Mouse (Mus musculus): ENCODE measurements around the gene Card11.

Gene Card11

DNA sequence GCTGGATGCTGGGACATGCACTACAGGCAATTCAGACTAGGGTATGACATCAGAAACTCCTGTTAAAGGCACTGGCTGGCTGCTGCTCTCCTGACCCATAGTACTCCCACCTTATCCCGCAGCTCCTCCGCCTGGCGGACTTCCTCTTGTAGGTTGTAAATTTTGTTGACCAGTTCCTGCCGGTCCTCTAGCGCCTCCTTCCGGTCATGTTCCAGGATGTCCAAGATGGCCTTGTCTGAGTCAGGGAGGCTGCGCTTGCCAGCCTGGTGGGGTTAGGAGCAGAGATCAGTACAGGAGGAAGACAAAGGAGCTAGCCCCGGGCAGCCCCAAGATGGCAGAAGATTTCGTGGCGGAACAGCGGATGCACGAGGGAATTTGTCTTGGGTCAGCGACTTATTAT is 99.5 kb downstream of the Card11 start:
- peak; percentile 43 for DNase-seq

GRCm38 (mm10) chr5:140891080-140891479 is 109.3 kb downstream of the Card11 start:
- DNase-seq = no peak

DNA sequence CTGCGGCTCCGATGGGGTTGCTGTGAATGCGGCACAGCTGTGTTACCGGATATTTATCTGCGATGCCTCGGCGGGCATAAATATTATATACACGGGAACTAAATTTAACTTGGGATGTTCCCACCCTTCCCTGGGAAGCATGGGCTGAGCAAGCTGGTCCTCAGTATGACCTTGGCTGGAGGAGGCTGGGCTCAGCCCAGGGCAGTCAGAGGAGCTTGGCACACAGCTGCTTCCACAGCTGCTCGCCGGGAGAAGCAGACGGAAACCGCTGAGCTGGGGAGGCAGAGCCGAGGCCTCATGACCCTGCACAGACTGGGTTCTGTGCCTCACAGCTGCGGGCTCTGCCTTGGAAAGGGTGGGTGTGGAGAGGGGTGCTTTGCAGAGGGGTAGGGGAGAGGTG is 110.3 kb downstream of the Card11 start:
- DNase-seq = peak; percentile 38

- DNase-seq = peak; percentile 43
Observed at GRCm38 (mm10) chr5:140889539-140889938, 110.8 kb downstream of the Card11 start.

- no peak for DNase-seq
Observed at GRCm38 (mm10) chr5:140887871-140888270, 112.5 kb downstream of the Card11 start.

DNA sequence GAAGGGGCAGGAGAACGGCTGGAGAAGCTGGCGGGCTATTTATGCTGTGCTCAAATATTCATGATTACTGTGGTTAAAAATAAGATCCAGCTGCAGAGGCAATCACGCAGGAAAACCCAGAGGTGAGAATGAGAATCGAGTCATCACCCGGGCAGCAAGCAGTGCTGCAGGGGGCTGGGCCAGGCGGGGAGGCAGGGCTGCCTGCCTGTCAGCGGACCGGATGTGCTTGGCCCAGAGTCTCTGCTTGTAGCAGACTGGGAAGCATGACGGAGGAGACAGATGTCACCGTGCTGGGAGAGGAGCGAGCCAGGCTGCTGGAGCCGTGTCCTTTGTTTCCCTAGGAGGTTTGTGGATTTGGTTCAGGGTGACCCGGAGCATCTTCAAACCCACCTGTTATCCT is 115.4 kb downstream of the Card11 start:
- peak; percentile 29 for DNase-seq

GRCm38 (mm10) chr5:140882391-140882790 is 118.0 kb downstream of the Card11 start:
- no peak for DNase-seq

DNA sequence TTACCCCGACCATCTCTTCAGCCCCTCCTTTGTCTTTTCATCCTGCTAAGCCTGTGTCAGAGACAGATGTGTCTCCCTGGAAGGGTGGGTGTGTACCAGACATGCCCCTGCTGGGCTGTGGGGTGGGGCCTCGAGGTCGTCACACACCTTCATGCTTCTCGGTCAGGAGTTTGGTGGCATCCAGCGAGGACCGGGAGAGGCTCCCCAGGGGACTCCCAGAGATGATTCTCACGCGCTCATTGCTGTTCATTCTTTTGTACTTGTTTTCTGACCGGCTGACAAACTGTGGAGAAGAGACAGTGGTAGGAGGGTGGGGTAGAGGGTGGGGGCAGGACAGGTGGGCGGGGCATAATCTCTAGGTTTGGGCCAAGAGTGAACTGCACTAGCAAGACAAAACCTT is 120.2 kb downstream of the Card11 start:
- DNase-seq = no peak

DNA sequence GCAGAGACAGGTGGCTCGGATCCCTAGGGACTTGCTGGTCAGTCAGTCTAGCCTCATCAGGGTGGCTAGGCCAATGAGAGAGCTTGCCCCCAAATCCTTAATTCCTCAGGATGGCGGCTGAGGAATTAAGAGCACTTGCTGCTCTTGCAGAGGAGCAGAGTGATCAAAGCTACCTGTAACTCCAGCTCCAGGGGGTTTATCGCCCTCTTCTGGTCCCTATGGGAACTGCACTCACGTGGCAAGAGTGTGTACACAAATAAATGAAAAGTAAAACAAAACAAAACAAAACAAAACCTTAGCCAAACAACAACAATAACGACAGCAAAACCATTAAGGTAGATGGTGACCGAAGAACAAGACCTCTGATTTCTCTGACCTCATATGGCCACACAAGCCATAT is 121.7 kb downstream of the Card11 start:
- DNase-seq = no peak

- no peak for DNase-seq
Observed at GRCm38 (mm10) chr5:140873736-140874307, 126.6 kb downstream of the Card11 start.

- DNase-seq = no peak
Observed at GRCm38 (mm10) chr5:140873039-140873551, 127.3 kb downstream of the Card11 start.

DNA sequence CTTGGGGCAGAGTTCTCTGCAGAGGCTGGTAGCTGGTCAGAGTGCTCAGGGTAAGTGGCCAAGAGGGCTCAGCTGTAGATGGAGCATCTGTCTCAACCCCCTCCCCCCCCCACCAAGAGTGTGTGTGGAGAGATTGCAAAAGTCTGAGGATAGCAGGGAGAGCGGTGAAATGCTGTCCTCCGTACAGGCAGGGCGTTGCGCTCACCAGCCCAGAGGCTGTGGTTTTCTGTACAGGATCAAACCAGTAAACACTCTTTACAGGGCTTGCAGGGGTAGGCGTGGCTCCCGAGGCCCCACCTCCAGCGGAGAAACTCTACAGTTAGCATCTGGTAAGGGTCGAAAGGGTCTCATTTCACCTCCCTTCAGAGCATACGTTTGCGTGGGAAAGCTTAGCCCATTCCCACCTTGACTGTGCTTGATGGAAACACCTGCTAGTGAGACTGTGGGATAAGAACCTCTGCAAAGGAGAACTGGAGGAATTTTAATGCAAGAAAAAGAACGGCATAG is 127.8 kb downstream of the Card11 start:
- DNase-seq = no peak

GRCm38 (mm10) chr5:140871241-140871640 is 129.1 kb downstream of the Card11 start:
- no peak for DNase-seq

DNA sequence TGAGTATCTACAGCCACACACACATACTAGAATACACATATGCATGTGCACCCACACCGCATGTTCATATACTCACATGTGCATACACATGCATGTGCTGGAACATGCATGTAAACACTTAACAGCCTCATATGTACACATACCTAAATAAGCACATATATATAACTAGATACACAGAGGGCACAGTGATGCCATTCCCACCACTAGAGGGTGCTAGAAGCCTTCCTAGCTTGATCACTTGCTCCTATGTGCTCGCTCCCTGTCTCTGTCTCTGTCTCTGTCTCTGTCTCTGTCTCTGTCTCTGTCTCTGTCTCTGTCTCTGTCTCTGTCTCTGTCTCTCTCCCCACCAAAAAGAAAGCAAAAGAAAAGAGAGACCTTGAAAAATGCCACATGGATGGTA is 131.3 kb downstream of the Card11 start:
- peak; percentile 72 for DNase-seq

DNA sequence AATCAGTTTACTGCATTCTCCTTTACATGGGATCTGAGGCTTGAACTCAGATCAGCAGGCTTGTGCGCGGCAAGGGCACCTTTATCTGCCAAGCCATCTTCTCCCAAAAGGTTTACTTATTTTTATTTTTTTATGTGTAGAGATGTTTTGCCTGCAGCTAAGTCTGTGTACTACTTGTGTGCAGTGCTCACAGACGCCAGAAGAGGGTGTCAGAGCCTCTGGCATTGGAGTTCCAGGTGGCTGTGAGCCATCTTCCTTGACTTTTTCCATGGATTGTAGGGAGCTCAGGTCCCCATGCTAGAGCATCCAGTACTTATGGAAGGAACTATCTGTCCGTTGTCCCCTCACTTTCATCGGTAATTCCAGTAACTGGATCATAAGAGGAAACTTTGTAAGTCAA is 140.7 kb downstream of the Card11 start:
- no peak for DNase-seq

- no peak for DNase-seq
Observed at GRCm38 (mm10) chr5:140858335-140858734, 142.0 kb downstream of the Card11 start.

GRCm38 (mm10) chr5:140857432-140858154 is 142.8 kb downstream of the Card11 start:
- DNase-seq = no peak

GRCm38 (mm10) chr5:140855909-140856530 is 144.4 kb downstream of the Card11 start:
- DNase-seq = no peak

DNA sequence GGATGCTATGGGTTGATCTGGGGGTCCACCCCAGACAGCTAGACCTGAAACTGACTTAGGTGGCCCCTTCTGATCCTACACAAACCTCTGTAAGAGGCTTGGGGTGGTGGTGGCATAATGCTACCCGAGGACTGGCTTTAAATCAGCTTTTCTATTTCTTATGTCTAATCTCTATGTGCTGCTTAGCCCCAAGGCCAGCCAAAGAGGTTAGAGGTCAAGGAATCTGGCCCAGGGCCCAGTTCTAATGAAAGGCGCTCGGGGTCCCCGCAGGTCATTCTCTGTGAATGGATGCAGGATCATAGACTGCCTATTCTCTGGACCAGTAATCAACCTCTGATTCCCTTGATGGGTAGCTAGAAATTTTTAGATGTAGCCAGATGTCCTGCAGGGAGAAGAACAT is 145.7 kb downstream of the Card11 start:
- DNase-seq = no peak

GRCm38 (mm10) chr5:140853723-140854122 is 146.7 kb downstream of the Card11 start:
- no peak for DNase-seq

DNA sequence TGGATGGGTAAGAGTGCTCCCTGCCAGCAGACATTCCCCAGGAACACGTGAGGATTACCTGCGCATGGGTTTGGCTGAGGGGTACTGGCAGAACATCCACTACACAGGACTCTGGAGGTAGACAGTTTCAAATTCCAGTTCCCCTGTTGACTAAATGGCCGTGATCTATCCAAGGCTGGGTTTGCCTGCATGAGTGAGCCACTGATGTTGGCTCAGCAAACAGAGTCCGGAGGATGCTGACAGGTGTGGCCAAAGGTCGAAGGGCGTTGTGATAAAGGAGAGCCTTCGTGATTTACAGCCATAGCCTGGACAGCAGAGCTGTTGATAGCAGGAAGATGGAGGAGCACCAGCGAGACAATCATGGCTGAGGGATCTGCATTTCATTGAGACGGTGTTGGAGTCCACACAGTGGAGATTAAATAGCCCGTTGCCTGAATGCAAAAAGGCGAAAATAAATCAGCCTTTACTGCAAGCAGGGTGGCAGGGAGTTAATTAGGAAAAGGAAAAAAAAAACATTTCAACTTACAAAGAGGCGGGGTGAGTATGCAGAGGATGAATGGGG is 147.9 kb downstream of the Card11 start:
- DNase-seq = no peak

DNA sequence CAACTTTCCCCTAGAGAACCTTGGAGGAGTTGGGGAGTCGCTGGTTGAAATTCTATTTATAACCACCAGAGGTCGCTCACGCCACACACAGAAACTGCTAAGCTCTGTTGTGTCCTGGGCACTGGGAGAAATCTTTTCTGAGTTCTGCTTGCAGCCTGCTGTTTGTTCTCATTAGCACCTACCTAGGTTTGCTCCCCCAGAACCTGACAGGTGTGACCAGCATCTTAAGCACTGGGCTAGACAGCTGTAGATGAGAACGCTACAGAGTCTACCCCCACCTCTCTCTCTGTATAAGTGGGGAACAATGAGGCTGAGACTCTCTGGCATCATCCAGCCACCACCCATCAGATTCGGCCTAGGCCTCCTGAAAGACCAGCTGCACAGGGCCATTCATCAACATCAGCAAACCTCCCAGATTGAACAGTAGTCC is 153.1 kb downstream of the Card11 start:
- peak; percentile 56 for DNase-seq

- no peak for DNase-seq
Observed at GRCm38 (mm10) chr5:140841942-140842341, 158.4 kb downstream of the Card11 start.

DNA sequence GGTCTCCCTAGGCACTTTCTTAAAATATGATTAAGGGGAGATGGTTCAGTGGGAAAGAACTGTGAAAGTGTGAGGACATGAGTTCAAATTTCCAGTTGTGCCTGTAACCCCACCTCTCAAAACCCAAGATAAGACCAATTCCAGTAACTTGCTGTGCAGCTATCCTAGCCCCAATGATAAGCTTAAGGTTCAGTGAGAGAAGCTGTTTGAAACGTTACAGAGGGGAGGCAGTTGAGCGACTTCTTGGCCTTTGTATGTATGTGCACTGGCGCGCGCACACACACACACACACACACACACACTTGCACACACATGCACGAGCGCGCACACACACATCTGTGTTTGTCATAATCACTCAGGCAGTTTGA is 169.3 kb downstream of the Card11 start:
- no peak for DNase-seq
